Mouse (Mus musculus): Measurements from ENCODE around the gene Ccnb2. TPM values are rescaled to one million over a fixed set of nuclear protein-coding genes. Genes with fewer than 3 reads are reported as not detected.
A peak's percentile ranks its signal among the peaks of the same experiment; 100 is the strongest.

Gene Ccnb2
- polyA plus RNA-seq, 1 experiment from 2014 or later = 177 TPM

GRCm38 (mm10) chr9:70410668-70411067 lies 10.7 kb downstream of the Ccnb2 start:
- H3K9me3 ChIP-seq (ENCODE audit: control insufficient read depth, low read depth, low read length) = no peaks in the 10 kb centered on the region
- H3K27me3 ChIP-seq (ENCODE audit: control insufficient read depth, insufficient read depth, low read length) = no peaks in the 10 kb centered on the region
- H3K9ac ChIP-seq (replicated peaks; ENCODE audit: low read depth, low read length) = no peak overlapping the region
- no peak overlapping the region; the same call in 1 of the 2 replicates for H3K27ac ChIP-seq (ENCODE audit: low read length)
- peaks cover 73% of the 10 kb centered on the region for H3K36me3 ChIP-seq (ENCODE audit: control insufficient read depth, insufficient read depth, low read length)
- H3K4me3 ChIP-seq (ENCODE audit: low read depth, low read length) = no peak overlapping the region
- no peak for ATAC-seq (ENCODE audit: insufficient number of reproducible peaks, insufficient read depth, low FRiP score, low read depth)
- H3K4me1 ChIP-seq (ENCODE audit: control insufficient read depth, insufficient read depth, low read length) = no peaks in the 10 kb centered on the region
- 56% methylated on average over 11 of the region's 11 CpGs for WGBS
- no peak overlapping the region for H3K4me2 ChIP-seq (replicated peaks; ENCODE audit: low read depth, low read length)

DNA sequence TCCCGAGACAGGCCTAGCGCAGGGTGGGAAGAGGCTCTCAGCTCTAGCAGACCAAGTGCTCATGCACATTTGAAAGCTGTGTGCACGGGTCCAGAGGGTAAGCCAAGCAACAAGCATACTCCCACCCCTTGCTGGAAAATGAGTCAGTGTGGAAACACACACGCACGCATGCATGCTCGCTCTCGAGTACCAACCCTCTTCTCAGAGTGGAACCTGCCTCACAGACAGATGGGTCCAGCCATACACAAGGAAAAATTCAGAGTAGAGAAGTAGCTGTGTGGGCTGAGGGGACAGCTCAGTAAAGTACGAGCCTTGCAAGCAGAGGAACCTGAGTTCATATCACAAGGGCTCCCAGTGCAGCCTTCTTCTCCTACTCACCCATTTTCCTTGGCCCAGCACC lies 11.6 kb downstream of the Ccnb2 start:
- Histone ChIP-seq H3K4me2 (replicated peaks; ENCODE audit: low read depth, low read length) (no peak overlapping the region), H3K4me1 (ENCODE audit: control insufficient read depth, insufficient read depth, low read length) (no peaks in the 10 kb centered on the region), H3K4me3 (ENCODE audit: low read depth, low read length) (no peak overlapping the region), H3K27ac (ENCODE audit: low read length) (no peak overlapping the region), H3K36me3 (ENCODE audit: control insufficient read depth, insufficient read depth, low read length) (peaks cover 68% of the 10 kb centered on the region), H3K9ac (replicated peaks; ENCODE audit: low read depth, low read length) (no peak overlapping the region), H3K27me3 (ENCODE audit: control insufficient read depth, insufficient read depth, low read length) (no peaks in the 10 kb centered on the region), H3K9me3 (ENCODE audit: control insufficient read depth, low read depth, low read length) (no peaks in the 10 kb centered on the region)
- WGBS = 96% methylated on average over 8 of the region's 8 CpGs
- ATAC-seq (ENCODE audit: insufficient number of reproducible peaks, insufficient read depth, low FRiP score, low read depth) = no peak

- Histone ChIP-seq H3K36me3 (ENCODE audit: control insufficient read depth, insufficient read depth, low read length) (peaks cover 62% of the 10 kb centered on the region), H3K27me3 (ENCODE audit: control insufficient read depth, insufficient read depth, low read length) (no peaks in the 10 kb centered on the region), H3K4me2 (replicated peaks; ENCODE audit: low read depth, low read length) (no peak overlapping the region), H3K4me3 (ENCODE audit: low read depth, low read length) (no peak overlapping the region), H3K9ac (replicated peaks; ENCODE audit: low read depth, low read length) (no peak overlapping the region), H3K27ac (ENCODE audit: low read length) (no peak overlapping the region), H3K9me3 (ENCODE audit: control insufficient read depth, low read depth, low read length) (no peaks in the 10 kb centered on the region), H3K4me1 (ENCODE audit: control insufficient read depth, insufficient read depth, low read length) (no peaks in the 10 kb centered on the region)
- 86% methylated on average over 3 of the region's 3 CpGs for WGBS
- no peak for ATAC-seq (ENCODE audit: insufficient number of reproducible peaks, insufficient read depth, low FRiP score, low read depth)
Observed at GRCm38 (mm10) chr9:70408791-70409190, 12.6 kb downstream of the Ccnb2 start.

DNA sequence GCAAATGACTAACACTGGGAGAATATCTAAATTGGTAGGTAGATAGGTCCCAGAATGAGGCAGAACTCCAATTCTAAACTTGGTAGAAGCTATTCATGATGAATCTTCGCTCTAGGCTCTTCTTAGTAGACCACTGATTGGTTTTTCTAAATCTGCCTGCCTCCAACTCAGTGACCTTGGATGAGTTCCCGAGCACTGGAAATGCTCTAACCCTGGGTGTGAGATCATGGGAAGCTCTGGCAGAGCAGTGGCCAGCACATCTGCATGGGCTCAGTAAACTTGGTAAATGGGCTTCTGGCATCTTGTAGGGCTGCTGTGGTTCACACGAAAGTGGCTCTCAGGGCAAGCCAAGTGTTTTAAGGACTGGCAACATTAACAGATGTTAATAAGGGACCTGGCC lies 14.8 kb downstream of the Ccnb2 start:
- H3K36me3 ChIP-seq (ENCODE audit: control insufficient read depth, insufficient read depth, low read length) = peaks cover 42% of the 10 kb centered on the region
- no peaks in the 10 kb centered on the region for H3K27me3 ChIP-seq (ENCODE audit: control insufficient read depth, insufficient read depth, low read length)
- no peaks in the 10 kb centered on the region for H3K4me1 ChIP-seq (ENCODE audit: control insufficient read depth, insufficient read depth, low read length)
- H3K9ac ChIP-seq (replicated peaks; ENCODE audit: low read depth, low read length) = no peak overlapping the region
- no peak overlapping the region for H3K27ac ChIP-seq (ENCODE audit: low read length)
- WGBS = 82% methylated on average over 3 of the region's 3 CpGs
- no peak for ATAC-seq (ENCODE audit: insufficient number of reproducible peaks, insufficient read depth, low FRiP score, low read depth)
- no peak overlapping the region for H3K4me3 ChIP-seq (ENCODE audit: low read depth, low read length)
- H3K4me2 ChIP-seq (replicated peaks; ENCODE audit: low read depth, low read length) = no peak overlapping the region
- no peaks in the 10 kb centered on the region for H3K9me3 ChIP-seq (ENCODE audit: control insufficient read depth, low read depth, low read length)

- H3K4me2 ChIP-seq (replicated peaks; ENCODE audit: low read depth, low read length) = no peak overlapping the region
- H3K27me3 ChIP-seq (ENCODE audit: control insufficient read depth, insufficient read depth, low read length) = no peaks in the 10 kb centered on the region
- WGBS = 89% methylated on average over 8 of the region's 8 CpGs
- ATAC-seq (ENCODE audit: insufficient number of reproducible peaks, insufficient read depth, low FRiP score, low read depth) = no peak
- peaks cover 4% of the 10 kb centered on the region; the same call in 1 of the 2 replicates for H3K36me3 ChIP-seq (ENCODE audit: control insufficient read depth, insufficient read depth, low read length)
- no peaks in the 10 kb centered on the region for H3K9me3 ChIP-seq (ENCODE audit: control insufficient read depth, low read depth, low read length)
- no peaks in the 10 kb centered on the region for H3K4me1 ChIP-seq (ENCODE audit: control insufficient read depth, insufficient read depth, low read length)
- H3K9ac ChIP-seq (replicated peaks; ENCODE audit: low read depth, low read length) = no peak overlapping the region
- no peak overlapping the region for H3K4me3 ChIP-seq (ENCODE audit: low read depth, low read length)
- H3K27ac ChIP-seq (ENCODE audit: low read length) = no peak overlapping the region
Observed at GRCm38 (mm10) chr9:70401937-70402539, 19.3 kb downstream of the Ccnb2 start.

- Histone ChIP-seq H3K27ac (ENCODE audit: low read length) (no peak overlapping the region), H3K27me3 (ENCODE audit: control insufficient read depth, insufficient read depth, low read length) (no peaks in the 10 kb centered on the region), H3K4me3 (ENCODE audit: low read depth, low read length) (no peak overlapping the region), H3K4me1 (ENCODE audit: control insufficient read depth, insufficient read depth, low read length) (0 out of 2 replicates have a peak, but pooled peaks cover 4% of the 10 kb centered on the region), H3K9me3 (ENCODE audit: control insufficient read depth, low read depth, low read length) (no peaks in the 10 kb centered on the region), H3K36me3 (ENCODE audit: control insufficient read depth, insufficient read depth, low read length) (peaks cover 12% of the 10 kb centered on the region), H3K4me2 (replicated peaks; ENCODE audit: low read depth, low read length) (no peak overlapping the region), H3K9ac (replicated peaks; ENCODE audit: low read depth, low read length) (no peak overlapping the region)
- 81% methylated on average over 2 of the region's 2 CpGs for WGBS
- ATAC-seq (ENCODE audit: insufficient number of reproducible peaks, insufficient read depth, low FRiP score, low read depth) = no peak
Observed at GRCm38 (mm10) chr9:70396083-70396482, 25.3 kb downstream of the Ccnb2 start.

DNA sequence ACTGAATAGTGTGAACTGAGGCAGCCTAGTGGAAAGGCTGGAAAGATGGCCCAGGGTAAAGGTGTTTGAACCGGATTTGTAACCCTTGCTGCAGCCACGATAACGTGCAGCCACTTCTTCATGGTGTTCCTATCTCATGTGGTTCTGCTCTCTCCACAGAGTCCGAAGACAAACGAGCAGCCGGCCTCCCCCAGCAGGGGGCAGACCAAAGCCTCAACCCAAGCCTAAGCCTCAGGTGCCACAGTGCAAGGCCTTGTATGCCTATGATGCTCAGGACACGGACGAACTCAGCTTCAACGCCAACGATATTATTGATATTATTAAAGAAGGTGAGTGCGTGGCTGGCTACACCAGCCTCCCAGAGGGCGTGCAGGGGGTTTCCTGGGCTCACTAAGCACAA lies 25.7 kb downstream of the Ccnb2 start:
- no peak overlapping the region for H3K27ac ChIP-seq (ENCODE audit: low read length)
- 84% methylated on average over 12 of the region's 12 CpGs for WGBS
- no peaks in the 10 kb centered on the region for H3K27me3 ChIP-seq (ENCODE audit: control insufficient read depth, insufficient read depth, low read length)
- H3K36me3 ChIP-seq (ENCODE audit: control insufficient read depth, insufficient read depth, low read length) = peaks cover 12% of the 10 kb centered on the region
- no peak overlapping the region for H3K9ac ChIP-seq (replicated peaks; ENCODE audit: low read depth, low read length)
- 0 out of 2 replicates have a peak, but pooled peaks cover 4% of the 10 kb centered on the region for H3K4me1 ChIP-seq (ENCODE audit: control insufficient read depth, insufficient read depth, low read length)
- no peak overlapping the region for H3K4me2 ChIP-seq (replicated peaks; ENCODE audit: low read depth, low read length)
- H3K9me3 ChIP-seq (ENCODE audit: control insufficient read depth, low read depth, low read length) = no peaks in the 10 kb centered on the region
- ATAC-seq (ENCODE audit: insufficient number of reproducible peaks, insufficient read depth, low FRiP score, low read depth) = no peak
- H3K4me3 ChIP-seq (ENCODE audit: low read depth, low read length) = no peak overlapping the region

DNA sequence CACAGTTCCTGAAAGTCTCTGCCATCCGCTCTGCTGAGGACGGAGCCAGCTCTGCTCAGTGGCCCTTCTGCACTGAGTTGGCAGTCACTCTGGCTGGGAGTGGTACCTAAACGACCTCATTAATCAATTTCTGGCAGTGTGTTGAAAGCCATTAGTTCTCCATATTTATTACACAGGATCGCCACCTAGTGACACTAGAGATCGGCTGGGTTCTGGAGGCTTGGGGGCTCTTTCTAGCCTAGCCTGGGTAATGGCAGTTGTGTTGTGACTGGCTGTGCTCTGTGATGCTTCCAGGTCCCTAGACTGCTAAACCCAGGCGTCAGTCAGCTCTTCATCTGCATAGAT lies 28.8 kb downstream of the Ccnb2 start:
- Histone ChIP-seq H3K9me3 (ENCODE audit: control insufficient read depth, low read depth, low read length) (no peaks in the 10 kb centered on the region), H3K4me1 (ENCODE audit: control insufficient read depth, insufficient read depth, low read length) (0 out of 2 replicates have a peak, but pooled peaks cover 4% of the 10 kb centered on the region), H3K27ac (ENCODE audit: low read length) (no peak overlapping the region), H3K4me3 (ENCODE audit: low read depth, low read length) (no peak overlapping the region), H3K36me3 (ENCODE audit: control insufficient read depth, insufficient read depth, low read length) (peaks cover 8% of the 10 kb centered on the region), H3K4me2 (replicated peaks; ENCODE audit: low read depth, low read length) (no peak overlapping the region), H3K9ac (replicated peaks; ENCODE audit: low read depth, low read length) (no peak overlapping the region), H3K27me3 (ENCODE audit: control insufficient read depth, insufficient read depth, low read length) (no peaks in the 10 kb centered on the region)
- 12% methylated on average over 6 of the region's 6 CpGs for WGBS
- ATAC-seq (ENCODE audit: insufficient number of reproducible peaks, insufficient read depth, low FRiP score, low read depth) = 0 out of 2 replicates have a peak, but pooled peaks have one; percentile 56

Measured in stomach, embryonic 14.5 days (tissue).